Mouse (Mus musculus): ENCODE measurements around the gene Pigv.

GRCm38 (mm10) chr4:133673666-133674330 lies 1.4 kb upstream of the Pigv start:
- TF ChIP-seq CTCF (IDR thresholded peaks at IDR 0.05; ENCODE audit: control insufficient read depth, insufficient read depth, insufficient read length) (no peak), USF1 (IDR thresholded peaks at IDR 0.05; ENCODE audit: low read depth) (no peak), FOSL1 (IDR thresholded peaks at IDR 0.05; ENCODE audit: insufficient read depth, low read length, poor library complexity, severe bottlenecking) (no peak)

All from C2C12 (cell line).